Mouse (Mus musculus) kidney, postnatal 4 days (tissue): Measurements from ENCODE around the gene Olfr332.
"Not testable (repeated sequence)": the region's sequence is repeated elsewhere in the genome, so short reads cannot be mapped to it uniquely, and the experiment has no call there.

Source experiments
- DNase-seq, 2 experiments: peaks; one replicate each; pipeline ENCODE4 v3.0.0; 2021; ENCODE audit warnings: mixed read lengths in 2 of 2

Olfr332 gene

DNA sequence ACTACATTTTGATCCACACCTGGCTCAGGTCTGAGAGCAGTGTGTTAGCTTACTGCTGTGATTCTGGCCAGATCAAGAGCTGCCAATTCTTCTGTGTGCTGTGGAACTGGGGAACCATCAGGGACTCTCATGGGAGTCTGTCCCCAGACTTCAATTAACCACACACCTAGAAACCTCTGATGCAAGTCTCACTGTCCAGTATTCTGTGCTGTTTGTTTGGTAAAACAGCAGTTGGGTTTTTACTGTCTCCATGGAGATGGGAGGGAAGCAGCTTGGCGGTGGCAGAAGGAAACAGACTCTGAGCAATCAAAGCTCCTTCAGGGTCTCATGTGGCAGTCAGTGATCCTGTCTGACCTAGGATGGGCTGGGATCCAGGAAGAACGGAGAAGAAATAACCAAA is at the start of gene Olfr332:
TSS of gene Olfr332 (minus strand) at position 101 of the 400 bp plus-strand sequence.
- no peak for DNase-seq

DNA sequence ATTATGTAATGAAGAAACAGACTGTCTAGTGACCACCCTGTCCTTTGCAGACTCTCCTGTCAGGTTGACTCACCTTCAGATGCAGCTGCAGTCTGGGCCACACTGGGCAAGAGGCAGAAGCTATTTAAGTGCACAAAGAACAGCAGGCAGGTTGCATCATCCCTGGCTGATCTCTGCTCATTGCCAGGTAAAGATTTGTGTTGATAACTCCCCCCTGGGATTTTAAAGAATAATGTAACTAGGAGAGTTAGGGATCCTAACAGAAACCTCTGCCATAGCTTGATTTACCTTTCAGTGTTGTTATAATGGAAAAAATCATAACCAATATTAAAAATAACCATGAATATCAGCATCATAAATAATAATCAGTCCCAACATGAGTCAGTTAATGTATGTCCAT is 42.4 kb upstream of the Olfr332 start, which contains the start of gene Olfr330:
TSS of gene Olfr330 (minus strand) at position 101 of the 400 bp plus-strand sequence.
- not testable (repeated sequence) for DNase-seq

DNA sequence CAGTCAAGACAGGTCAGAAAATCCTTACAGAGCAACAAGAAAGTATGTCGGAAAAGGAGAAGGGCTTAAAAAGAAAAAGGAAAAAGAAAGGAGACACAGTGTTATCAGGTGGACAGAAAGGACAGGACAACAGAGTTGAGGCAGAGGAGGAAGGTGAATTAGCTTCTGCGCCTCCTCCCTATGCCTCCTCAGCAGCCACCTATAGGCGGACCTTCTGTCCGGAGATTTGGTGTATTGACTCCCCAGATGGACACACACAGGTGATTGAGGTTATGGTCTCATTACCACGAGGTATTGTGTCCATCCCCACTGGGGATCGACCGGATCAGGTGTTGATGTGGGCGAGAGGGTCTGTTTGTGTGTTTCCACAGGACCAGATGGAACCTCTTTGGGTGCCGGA is 27.4 kb upstream of the Olfr332 start:
- peak in 1 of 2 experiments; percentile 3 for DNase-seq

DNA sequence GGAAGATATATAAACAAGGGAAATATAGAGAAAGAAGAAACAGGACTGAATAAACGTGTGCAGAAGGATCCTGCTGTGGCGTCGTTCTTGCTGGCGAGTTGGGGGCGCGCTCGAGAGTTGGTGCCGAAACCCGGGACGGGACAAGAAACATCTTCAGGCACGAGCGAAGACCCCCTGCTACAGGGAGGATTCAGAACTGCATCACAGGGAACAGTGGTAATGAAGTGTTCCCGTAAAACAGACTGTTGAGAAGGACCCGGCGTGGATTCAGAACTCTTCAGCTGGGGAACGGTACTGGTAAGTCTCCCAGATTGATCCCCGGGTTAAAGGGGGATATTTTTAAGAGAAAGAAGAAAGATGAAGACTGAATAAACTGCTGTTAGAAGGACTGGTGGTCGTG is 26.6 kb upstream of the Olfr332 start:
- DNase-seq, result peak; percentile 66 to 71

DNA sequence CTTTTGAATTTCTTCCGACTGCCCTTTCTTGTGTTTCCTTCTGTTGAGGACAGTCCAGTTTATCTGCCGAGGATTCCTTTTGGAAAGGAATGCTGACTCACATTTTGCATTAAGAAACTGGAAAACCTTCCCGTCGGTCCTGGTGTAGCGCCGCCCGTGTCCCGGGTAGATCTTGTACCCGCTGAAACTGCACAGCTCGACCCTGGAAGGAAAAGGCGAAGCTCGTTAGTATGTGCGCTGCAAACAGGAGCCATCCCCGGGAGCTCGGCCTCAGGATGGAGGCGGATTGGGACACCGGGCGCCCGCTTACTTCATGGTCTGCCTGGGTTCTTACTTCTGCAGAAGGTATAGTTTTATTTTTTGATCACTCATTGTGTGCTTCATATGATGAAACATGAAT is 16.7 kb upstream of the Olfr332 start:
- not testable (repeated sequence) for DNase-seq

DNA sequence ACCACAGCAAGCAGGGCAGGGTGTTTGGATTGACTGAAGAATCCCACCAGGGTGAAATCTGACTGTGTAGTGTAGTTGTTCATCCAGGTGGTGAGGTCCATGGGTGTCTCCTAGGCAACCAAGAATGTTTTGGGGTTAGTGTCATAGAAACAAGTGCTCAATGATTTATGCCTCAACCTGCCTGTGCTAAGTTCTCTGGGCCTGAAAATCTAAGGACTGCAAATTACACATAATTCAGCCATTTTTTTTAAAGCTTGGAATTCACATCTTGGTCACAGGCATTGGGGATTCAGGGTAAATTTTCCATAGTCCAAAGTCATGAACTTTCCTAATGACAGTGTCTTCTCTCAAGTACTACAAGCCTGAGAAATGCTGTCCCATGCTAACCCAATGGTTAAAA is 10.1 kb upstream of the Olfr332 start, which contains the start of gene Olfr331:
TSS of gene Olfr331 (minus strand) at position 101 of the 400 bp plus-strand sequence.
- not testable (repeated sequence) for DNase-seq

DNA sequence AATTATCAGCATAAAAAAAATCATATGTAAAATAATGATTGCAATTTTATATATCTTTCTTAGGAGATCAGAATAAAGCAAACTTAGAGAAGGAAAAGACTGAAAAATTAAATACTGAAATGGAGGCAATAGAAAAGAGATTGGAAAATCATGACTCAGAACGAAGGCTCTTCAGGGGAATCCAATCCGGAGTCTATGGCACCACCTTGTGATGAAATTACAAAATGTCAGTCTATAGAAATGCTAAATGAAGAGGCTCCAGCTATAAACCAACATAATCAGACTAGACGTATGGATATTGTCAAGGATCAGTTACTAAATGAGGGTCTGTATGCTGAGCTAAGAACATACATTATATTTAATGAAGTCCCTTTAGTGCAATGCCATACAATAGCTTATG is 6.9 kb upstream of the Olfr332 start:
- DNase-seq, result no peak

DNA sequence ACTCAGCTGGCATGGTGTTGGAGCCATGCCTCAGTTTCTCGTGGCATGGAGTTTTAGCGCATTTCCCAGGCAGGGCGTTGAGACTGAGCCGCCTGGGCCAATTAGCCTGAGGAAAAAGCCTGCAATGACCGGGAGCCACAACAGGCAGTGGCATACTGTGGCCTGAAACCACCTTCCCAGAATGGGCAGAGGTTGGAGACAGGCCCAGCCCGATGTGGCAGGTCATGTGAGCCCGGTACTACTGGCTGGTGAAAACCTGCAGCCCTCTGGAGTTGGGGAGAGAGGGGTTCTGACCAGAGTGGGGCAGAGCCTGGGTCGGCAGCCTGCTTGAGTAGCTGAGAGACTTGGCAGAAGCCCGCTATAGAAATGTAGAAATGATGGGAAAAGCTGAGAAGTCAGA is 6.4 kb upstream of the Olfr332 start:
- no peak for DNase-seq

DNA sequence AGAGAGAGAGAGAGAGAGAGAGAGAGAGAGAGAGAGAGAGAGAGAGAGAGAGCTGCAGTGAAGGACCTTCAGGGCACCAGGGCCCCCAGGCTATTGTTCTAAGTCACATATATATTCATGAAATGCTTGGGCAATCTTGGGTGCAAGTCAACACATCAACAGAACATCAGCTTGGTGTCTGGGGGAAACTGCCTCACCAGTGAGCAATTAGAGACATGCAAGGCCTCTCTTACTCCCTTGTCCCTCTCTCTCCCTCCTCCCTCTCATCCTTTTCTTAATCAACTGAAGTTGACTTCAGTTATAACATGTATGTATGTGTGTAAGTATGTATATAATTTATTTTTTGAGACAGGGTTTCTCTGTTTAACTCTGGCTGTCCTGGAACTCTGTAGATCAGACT is 30.2 kb downstream of the Olfr332 start, which contains the start of gene Olfr30:
TSS of gene Olfr30 (minus strand) at position 101 of the 400 bp plus-strand sequence.
- DNase-seq, result no peak

DNA sequence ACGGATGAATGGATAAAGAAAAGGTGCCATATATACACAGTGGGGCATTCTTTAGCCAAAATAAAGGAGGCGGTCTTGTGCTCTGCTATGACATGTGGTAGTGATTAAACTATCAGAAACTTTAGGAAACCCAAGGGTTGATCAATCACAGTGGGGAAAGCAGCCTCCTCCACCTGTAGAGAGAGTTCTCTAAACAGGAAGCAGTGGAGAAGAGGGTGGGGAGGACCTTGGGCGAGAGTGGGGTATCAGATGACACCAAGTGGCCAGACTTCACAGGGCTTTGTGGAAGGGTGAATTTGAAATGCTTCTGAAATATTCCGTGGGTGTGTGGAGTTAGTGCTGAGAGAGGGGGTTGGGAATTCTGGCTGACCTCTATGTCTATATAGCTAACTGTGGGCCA is 38.8 kb downstream of the Olfr332 start:
- no peak for DNase-seq

DNA sequence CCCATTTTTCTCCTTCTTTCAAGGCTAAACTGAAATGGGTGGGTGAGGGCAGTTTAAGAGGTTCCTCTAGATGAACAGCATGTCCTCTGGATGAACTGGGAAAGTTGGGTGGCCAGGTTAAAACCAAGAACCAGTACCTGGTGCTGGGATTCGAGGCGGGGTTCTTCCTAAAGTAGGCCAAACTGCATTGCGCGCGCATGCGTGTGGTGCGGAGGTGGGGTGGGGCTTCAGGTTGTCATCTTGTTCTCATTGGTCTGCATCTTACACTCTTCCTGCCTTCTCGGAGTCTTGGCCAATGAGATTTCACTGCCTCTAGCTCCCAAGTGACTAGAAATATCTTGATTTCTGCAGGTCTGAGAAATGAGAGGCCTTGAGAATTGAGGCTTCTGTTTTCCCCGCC is 39.6 kb downstream of the Olfr332 start, which contains the start of gene Lypd9:
TSS of gene Lypd9 (minus strand) at position 165 of the 400 bp plus-strand sequence.
- DNase-seq, result no peak
